Mouse (Mus musculus) hindlimb bud, embryonic 11.5 days (tissue): ENCODE results near the gene Atpaf2.
"Not testable (repeated sequence)": the region's sequence is repeated elsewhere in the genome, so short reads cannot be mapped to it uniquely, and the experiment has no call there.

Source experiments
- DNase-seq: peaks from one replicate; pipeline ENCODE4 v3.0.0-alpha.2; 2012; ENCODE audit warnings: low read depth, low spot score; ENCODE audit errors: extremely low spot score

Atpaf2 gene

GRCm38 (mm10) chr11:60417717-60418472 lies at the start of gene Atpaf2:
TSS of gene Atpaf2 (minus strand) at chr11:60418457.
- no peak for DNase-seq

GRCm38 (mm10) chr11:60465943-60466380 lies 47.7 kb upstream of the Atpaf2 start:
- no peak for DNase-seq

DNA sequence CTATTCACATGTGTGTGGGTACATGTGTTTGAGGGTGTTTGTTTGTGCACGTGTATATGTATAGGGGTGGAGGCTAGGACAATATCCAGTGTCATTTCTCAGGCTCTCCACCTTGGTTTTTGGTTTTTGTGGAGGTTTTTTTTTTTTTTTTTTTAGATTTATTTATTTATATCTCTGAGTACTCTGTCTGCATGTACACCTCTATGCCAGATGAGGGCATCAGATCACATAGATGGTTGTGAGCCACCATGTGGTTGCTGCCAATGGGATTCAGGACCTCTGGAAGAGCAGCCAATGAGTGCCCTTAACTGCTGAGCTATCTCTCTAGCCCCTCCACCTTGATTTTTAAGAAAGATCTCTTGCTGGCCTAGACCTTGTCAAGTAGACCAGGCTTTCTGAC lies 39.7 kb upstream of the Atpaf2 start:
- DNase-seq: no peak

DNA sequence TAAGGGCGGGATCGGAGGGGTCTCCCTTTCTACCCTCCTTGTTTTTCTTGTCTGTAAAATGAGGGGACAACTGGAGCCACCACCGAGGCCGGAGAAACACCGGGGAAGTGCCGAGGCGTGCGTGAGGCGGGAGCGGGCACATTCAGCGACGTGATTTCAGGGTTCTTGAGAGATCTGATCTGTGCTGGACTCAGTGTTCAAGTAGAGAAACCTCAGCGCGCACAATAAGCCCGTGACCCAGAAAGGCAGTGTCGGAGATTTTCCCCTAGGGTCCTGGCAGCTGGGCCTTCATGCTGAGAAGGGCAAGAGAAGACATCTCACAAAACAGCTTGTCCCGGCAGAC lies 36.5 kb upstream of the Atpaf2 start:
- DNase-seq: no peak

DNA sequence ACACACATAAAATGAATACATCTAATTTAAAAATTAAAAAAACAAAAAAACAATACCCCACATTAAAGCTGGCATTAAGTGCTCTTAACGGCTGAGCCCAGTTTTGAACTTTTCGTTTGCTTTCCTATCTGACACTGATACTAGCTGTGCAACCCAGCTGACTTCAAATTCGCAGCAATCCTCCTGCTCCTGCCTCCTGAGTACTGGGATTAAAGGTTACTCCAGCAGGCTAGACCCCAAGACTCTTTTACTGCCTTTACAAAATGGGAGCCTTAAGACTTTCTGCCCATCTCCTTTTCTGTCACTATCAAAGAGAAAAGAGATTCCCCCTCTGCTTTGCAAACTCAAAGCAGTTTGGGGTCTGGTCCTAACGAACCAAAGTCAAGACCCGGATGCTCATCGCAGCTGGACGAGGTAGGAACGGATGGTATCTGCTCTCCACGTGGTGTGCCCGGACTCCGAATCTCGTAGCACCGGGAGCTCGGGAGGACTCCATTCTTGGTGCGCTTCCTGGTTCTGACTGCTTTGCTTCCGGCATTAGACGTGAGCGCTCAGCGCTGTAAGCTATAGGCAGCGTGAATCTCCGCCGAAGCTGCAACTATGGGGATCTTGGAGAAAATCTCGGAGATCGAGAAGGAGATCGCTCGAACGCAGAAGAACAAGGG lies 36.0 kb upstream of the Atpaf2 start, which contains the start of gene Drg2:
Gene Drg2 (plus strand): TSS at position 512 of the 665 bp plus-strand sequence.
- peak; percentile 91 for DNase-seq

GRCm38 (mm10) chr11:60444007-60444406 lies 25.8 kb upstream of the Atpaf2 start:
- DNase-seq: no peak

DNA sequence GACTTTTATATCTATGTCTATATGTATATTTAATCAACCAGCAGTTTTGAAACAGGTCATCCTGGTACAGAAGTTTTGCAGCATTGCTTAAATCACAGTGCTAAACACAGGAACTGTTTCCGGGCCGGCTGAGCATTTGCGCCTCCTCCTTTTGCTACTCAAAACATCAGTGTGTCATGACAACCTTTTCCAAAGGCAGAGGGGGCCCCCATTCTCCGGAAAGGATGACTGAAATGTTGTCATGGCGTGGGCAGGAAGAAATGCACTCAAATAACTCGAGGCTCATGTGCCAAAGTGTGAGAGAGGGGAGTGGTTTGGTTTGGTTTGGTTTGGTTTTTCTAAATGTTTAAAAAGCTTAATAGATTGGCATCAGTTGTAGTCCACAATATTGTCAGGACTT lies 24.6 kb upstream of the Atpaf2 start:
- no peak for DNase-seq

- no peak for DNase-seq
Measured at GRCm38 (mm10) chr11:60440176-60440575, 21.9 kb upstream of the Atpaf2 start.

DNA sequence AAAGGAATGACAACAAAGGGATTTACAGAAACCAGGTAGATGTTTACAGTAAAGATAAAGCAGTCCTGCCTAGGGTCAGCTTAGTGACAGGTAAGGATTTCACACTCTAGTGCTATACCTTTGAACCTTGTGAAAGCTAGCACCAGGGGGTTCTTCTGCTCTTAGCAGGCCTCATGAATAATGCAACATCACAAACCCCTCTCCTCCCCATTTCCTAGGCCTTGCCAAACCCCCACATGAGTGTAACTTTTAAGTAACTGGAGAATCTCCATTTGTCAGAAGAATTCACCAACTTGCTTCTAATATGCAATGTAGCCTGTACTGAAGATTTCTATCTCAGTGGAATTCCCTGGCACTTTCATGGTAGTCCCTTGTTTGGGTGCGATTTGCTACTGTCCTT lies 21.4 kb upstream of the Atpaf2 start:
- not testable (repeated sequence) for DNase-seq

GRCm38 (mm10) chr11:60436618-60437017 lies 18.4 kb upstream of the Atpaf2 start:
- no peak for DNase-seq

DNA sequence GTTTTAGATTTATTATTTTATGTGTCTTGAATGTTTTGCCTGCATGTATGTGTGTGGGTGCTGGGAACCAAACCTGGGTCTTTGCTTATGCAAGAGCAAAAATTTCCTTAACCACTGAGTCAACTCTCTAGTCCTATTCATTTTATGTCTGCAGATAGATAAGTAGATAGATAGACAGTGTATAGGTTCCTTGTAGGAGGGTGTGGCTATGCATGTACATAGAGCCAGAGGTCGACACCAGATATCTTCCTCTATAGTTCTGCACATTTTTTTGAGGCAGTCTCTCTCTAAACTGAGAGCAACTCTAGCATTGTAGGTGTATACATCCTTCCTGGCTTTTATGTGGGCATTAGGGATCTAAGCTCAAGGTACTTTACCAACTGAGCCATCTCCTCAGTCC lies 16.9 kb upstream of the Atpaf2 start:
- no peak for DNase-seq

DNA sequence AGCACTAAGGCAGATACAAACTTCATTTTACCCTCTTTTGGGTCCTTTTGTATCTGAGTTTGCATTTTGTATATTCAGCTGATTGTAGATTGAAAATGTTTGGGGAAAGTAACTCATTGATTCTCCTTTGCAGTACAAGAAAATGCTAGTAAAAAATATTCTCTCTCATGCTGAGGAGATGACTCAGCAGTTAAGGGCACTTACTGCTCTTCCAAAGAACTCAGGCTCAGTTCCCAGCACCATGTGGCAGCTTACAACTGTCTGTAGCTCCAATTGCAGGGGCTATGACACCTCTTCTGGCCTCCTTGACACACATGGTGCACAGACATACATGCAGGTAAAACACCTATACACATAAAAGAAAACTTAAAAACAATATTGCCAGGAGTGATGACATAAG lies 15.2 kb upstream of the Atpaf2 start:
- no peak for DNase-seq

DNA sequence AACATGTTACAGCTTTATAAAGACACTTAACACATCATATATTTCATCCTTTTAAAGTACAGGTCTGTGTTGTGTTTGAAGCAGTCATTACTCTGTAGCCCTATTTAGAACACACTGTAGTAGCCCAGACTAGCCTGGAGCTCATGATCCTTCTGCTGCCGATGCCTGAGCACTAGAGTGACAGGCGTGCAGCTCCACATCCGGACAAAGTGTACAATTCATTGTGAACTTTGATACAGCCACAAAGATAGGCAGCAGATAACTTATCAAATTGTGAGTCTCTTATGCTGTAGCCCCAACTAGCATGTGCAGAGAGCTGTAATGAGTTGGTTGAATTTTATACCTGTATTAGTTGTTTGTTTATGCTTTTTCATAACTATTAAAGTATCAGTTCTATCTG lies 9.4 kb upstream of the Atpaf2 start:
- no peak for DNase-seq

DNA sequence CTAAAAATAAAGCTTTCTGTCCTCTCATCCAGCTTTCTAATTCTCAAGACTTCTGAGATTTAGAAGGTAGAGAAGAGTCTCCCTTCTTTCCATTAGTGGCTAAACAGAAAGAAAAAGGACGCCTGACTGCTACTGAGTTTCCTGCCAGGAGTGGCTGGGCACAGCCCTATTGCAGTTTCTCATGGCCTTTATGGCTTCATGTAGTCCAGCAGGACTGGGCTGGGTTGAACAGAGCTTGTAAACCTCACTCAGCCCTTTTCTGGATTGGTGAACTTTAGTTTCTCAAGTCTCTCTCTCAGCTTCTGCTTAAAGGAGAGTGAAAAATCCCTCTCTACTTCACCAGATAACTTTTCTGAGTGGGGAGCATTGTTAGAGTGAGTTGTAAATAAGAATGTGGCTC lies 8.2 kb upstream of the Atpaf2 start:
- DNase-seq: no peak

DNA sequence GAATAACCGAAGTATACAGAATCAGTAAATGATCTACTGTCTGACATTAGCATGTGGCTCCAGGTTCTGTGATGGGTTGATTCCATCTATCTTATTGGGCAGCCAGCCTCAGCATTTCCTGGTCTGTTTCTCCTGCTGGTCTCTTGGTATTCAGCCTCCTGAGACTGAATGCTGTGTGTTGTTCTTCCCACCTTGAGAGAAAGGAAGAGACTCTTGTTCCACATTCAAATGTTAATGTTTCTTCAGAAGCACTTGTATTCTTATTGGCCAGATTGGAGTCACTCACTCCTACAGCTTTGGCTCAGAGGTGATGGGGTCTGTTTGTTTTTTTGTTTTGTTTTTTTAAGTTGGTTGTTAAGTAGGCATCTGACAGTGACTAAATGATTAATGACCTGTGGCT lies 4.7 kb upstream of the Atpaf2 start:
- DNase-seq: no peak

- DNase-seq: no peak
Measured at GRCm38 (mm10) chr11:60422046-60422668, 3.9 kb upstream of the Atpaf2 start.

DNA sequence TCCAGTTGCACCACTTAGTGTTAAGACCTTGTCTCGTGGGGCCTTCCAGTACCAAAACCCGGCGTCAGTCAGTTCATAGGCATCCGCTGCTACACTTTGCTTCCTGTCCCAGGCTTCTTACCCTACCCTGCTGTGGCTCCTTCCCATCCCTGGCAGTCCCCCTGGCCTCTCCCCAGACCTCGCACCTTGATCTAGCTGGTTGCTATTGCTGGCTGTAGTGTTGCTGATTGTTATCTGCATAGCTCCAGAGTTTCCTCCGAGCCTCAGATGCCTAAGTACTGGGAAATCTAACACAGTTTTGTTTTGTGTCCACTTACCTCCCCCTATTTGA lies 181 bp upstream of the Atpaf2 start:
- DNase-seq: no peak

- DNase-seq: peak; percentile 97
Measured at GRCm38 (mm10) chr11:60416963-60417716, 1.1 kb downstream of the Atpaf2 start, which contains the start of gene Gid4. TSS of gene Gid4 (plus strand) at chr11:60417145.

- no peak for DNase-seq
Measured at GRCm38 (mm10) chr11:60416590-60416962, 1.7 kb downstream of the Atpaf2 start.

DNA sequence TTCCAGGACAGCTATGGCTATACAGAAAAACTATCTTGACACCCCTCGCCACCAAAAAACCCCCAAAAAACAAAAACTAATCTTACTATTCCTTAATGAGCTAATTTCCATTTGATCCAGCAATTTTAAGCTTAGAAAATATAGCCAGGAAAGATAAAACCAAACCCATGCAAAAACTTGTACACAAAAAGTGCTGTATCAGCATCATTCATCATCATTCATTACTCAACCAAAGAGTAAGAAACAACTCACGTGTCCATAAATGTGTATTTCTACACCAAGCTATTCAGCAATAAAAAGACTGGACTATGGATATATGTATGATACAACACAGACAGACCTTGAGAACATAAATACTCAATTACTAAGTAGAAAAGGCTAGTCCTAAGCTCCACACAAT lies 5.3 kb downstream of the Atpaf2 start:
- no peak for DNase-seq

GRCm38 (mm10) chr11:60412173-60412572 lies 6.1 kb downstream of the Atpaf2 start:
- DNase-seq: peak; percentile 60

DNA sequence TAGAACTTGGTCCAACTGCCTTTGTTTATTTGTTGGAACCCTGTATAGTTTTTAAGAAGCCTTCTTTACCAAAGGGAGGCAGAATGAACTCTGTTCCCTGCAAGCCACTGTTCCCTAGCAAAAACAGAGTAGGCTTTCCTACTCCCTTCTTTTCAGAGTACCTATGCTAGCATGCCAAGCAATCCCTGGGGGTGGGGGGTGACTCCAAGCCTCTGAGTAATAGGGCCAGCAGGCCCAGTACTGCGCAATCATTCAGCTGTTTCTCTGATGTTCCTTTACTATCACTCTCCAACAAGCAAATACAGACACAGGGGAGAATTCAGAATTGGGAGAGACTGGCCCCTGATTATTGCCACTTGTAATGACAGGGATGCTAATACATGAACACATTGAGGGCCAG lies 11.7 kb downstream of the Atpaf2 start:
- DNase-seq: no peak
